Mouse (Mus musculus): ENCODE measurements around the gene Myl9.

DNA sequence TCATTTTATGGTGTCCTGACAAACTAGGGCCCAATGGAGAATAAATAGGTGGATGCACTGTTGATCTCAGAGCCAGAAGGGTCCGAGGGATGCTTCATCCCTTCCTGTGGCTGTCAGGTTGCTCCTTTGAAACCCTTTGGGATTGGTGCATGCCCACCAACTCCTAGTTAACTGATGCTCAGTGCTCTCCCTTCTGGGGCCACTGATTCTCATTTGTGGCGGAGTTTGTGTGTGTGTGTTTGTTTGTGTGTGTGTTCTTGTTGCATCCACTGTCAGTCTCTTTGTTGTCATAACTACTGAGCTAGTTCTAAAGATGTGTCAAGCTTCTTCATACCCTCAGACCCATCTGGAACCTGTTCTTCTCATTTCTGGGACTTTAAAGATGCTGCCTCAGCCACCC lies 9.7 kb downstream of the Myl9 start:
- TF ChIP-seq CTCF (IDR thresholded peaks at IDR 0.05; ENCODE audit: borderline replicate concordance, insufficient read depth, low read length), result no peak
- no peak for TF ChIP-seq POLR2A (IDR thresholded peaks at IDR 0.05; ENCODE audit: low read depth, low read length)

Data from embryonic fibroblast, embryonic 13.5 days (primary cell).